Mouse (Mus musculus): ENCODE data around the gene Slc44a5. TPM values are rescaled to one million over a fixed set of nuclear protein-coding genes. Genes with fewer than 3 reads are reported as not detected.

Gene Slc44a5
- polyA plus RNA-seq, 1 experiment from 2014 or later, result 0.73 TPM

DNA sequence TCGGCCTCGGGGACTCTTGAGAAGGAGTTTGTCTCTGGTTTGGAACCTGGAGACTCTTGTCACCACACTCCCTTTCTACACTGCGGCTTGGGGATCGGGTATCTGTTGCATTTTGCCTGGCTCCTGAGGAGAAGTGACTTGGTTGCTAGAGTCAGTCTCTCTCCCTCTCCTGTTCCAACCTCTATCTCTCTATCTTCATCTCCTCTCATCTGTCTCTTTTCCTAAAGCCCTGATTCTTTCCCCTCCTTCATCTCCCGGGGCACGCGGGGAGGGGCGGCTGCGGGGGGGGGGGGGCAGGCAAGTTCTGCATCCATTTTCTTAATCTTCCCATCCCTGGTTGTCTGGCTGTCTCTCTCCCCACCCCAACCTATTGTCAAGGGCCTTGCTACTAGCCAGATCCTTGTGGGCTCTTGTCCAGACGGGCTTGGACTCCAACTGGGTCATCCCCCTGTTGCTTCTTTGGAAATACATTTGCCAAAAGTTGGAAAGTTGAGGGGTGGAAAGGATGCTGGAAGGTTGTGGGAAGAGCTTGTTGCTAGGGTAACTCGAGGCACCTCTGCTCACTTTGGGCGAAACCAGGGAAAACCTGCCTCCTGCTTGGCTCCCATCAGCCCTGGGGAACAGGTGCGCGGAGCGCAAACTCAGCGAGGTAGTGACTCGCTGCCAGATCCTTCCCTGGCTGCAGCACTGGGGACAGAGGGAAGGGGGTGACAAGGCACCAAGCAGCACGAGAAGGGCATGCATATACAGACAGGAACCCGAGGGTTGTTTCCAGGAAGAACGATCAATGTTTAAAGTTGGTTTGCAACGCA is 919 bp downstream of the Slc44a5 start:
- H3K4me3 ChIP-seq, result peak overlapping the region; percentile 53
- H3K4me2 ChIP-seq, result peak overlapping the region; percentile 97
- ATAC-seq (ENCODE audit: insufficient number of reproducible peaks, low FRiP score, low TSS enrichment, low read depth), result no peak
- peaks cover 44% of the 10 kb centered on the region for H3K27me3 ChIP-seq
- no peak overlapping the region for H3K27ac ChIP-seq
- WGBS, result 7% methylated on average over 19 of the region's 21 CpGs
- no peaks in the 10 kb centered on the region for H3K36me3 ChIP-seq
- peak overlapping the region; percentile 47; the same call in 1 of the 2 replicates for H3K9ac ChIP-seq
- H3K9me3 ChIP-seq, result no peaks in the 10 kb centered on the region
- peaks cover 15% of the 10 kb centered on the region for H3K4me1 ChIP-seq

DNA sequence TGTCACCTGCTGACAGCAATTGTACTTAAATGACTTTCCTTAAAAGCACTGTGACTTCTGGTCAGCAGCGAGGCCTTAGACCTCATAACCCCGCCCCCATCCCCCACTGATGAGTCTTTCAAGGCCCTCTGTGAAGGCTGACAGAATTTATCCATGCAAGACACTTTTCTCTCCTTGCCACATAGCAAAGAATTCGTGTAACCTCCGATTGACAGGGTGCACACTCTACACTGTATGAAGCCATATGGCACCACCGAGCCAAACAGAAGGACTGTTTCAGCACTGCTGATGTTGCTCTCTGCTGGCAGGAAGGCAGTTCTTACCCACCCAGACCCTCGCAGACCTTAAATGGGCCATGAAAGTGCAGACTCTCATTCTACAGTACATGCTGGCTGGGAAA is 1.8 kb downstream of the Slc44a5 start:
- Histone ChIP-seq H3K27ac (no peak overlapping the region), H3K27me3 (peaks cover 44% of the 10 kb centered on the region), H3K4me2 (no peak overlapping the region), H3K9ac (no peak overlapping the region), H3K4me1 (peaks cover 15% of the 10 kb centered on the region), H3K4me3 (no peak overlapping the region), H3K36me3 (no peaks in the 10 kb centered on the region), H3K9me3 (no peaks in the 10 kb centered on the region)
- no peak; the same call in 1 of the 2 replicates for ATAC-seq (ENCODE audit: insufficient number of reproducible peaks, low FRiP score, low TSS enrichment, low read depth)
- whole genome bisulfite sequencing, result 18% methylated on average over 6 of the region's 6 CpGs

DNA sequence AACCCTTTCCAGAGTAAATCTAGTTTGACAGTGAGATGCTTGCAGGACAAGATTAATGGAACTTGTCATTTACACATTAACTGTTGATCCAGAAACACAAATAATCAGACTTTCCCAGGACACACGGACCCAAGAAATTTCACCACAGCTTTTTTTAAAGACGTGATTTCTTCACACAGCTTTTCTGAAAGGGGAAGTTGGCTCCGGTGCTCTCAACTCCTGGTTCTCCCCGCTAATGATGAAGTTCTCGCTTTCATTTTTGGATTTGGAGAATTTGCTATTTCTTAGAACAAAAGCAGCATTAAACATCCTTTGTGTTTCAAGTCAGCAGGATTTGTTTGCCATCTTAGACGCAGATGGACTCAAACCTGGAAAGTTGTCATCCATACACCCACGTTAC is 2.6 kb downstream of the Slc44a5 start:
- peaks cover 15% of the 10 kb centered on the region for H3K4me1 ChIP-seq
- WGBS, result 86% methylated on average over 7 of the region's 7 CpGs
- H3K36me3 ChIP-seq, result no peaks in the 10 kb centered on the region
- peaks cover 41% of the 10 kb centered on the region for H3K27me3 ChIP-seq
- H3K27ac ChIP-seq, result no peak overlapping the region
- no peaks in the 10 kb centered on the region for H3K9me3 ChIP-seq
- no peak overlapping the region for H3K9ac ChIP-seq
- no peak for ATAC-seq (ENCODE audit: insufficient number of reproducible peaks, low FRiP score, low TSS enrichment, low read depth)
- no peak overlapping the region for H3K4me2 ChIP-seq
- H3K4me3 ChIP-seq, result no peak overlapping the region

GRCm38 (mm10) chr3:153980611-153981010 is 7.4 kb downstream of the Slc44a5 start:
- H3K9ac ChIP-seq, result no peak overlapping the region
- no peaks in the 10 kb centered on the region for H3K4me1 ChIP-seq
- no peak for ATAC-seq (ENCODE audit: insufficient number of reproducible peaks, low FRiP score, low TSS enrichment, low read depth)
- no peaks in the 10 kb centered on the region for H3K36me3 ChIP-seq
- H3K27me3 ChIP-seq, result peaks cover 11% of the 10 kb centered on the region; the same call in 1 of the 2 replicates
- no peaks in the 10 kb centered on the region for H3K9me3 ChIP-seq
- H3K4me2 ChIP-seq, result no peak overlapping the region
- no peak overlapping the region for H3K27ac ChIP-seq
- WGBS, result 56% methylated on average over 2 of the region's 2 CpGs
- no peak overlapping the region for H3K4me3 ChIP-seq

- WGBS, result 48% methylated on average over 10 of the region's 10 CpGs
- H3K4me3 ChIP-seq, result no peak overlapping the region
- H3K27ac ChIP-seq, result no peak overlapping the region
- no peaks in the 10 kb centered on the region for H3K4me1 ChIP-seq
- no peak overlapping the region for H3K9ac ChIP-seq
- no peak overlapping the region for H3K4me2 ChIP-seq
- no peaks in the 10 kb centered on the region for H3K27me3 ChIP-seq
- no peaks in the 10 kb centered on the region for H3K9me3 ChIP-seq
- ATAC-seq (ENCODE audit: insufficient number of reproducible peaks, low FRiP score, low TSS enrichment, low read depth), result no peak
- H3K36me3 ChIP-seq, result no peaks in the 10 kb centered on the region
These were observed 11.4 kb downstream of the Slc44a5 start for GRCm38 (mm10) chr3:153984428-153985340.

GRCm38 (mm10) chr3:153999797-154000528 is 26.7 kb downstream of the Slc44a5 start:
- Histone ChIP-seq H3K36me3 (no peaks in the 10 kb centered on the region), H3K4me2 (no peak overlapping the region), H3K9me3 (no peaks in the 10 kb centered on the region), H3K9ac (no peak overlapping the region), H3K4me1 (no peaks in the 10 kb centered on the region; the same call in 1 of the 2 replicates), H3K4me3 (no peak overlapping the region), H3K27me3 (no peaks in the 10 kb centered on the region), H3K27ac (no peak overlapping the region)
- WGBS, result 85% methylated on average over 5 of the region's 5 CpGs
- no peak for ATAC-seq (ENCODE audit: insufficient number of reproducible peaks, low FRiP score, low TSS enrichment, low read depth)

DNA sequence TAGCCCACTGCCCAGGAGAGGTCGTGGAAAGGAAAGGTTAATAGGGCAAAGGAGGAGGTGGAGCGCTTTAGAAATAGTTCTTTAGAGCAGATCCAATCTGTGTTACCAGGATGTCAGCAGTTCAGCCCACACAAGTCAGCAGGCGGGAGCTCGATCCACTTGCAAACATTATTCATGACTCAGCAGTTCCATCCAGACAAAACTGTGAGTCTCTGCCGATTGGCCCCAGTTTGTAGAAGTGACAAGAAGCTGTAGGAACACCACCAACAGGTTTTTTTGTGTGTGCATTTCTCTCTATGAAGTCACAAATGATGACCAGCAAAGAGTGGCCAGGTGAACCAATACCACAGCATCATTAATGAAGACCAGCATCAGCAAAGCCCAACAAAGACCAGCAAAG is 28.1 kb downstream of the Slc44a5 start:
- H3K4me2 ChIP-seq, result no peak overlapping the region
- WGBS, result 85% methylated on average over 5 of the region's 5 CpGs

GRCm38 (mm10) chr3:154046876-154047275 is 73.6 kb downstream of the Slc44a5 start:
- no peak overlapping the region for H3K27ac ChIP-seq
- WGBS, result 91% methylated on average over 4 of the region's 4 CpGs
- no peak overlapping the region for H3K4me3 ChIP-seq
- H3K4me2 ChIP-seq, result no peak overlapping the region
- no peaks in the 10 kb centered on the region for H3K4me1 ChIP-seq
- ATAC-seq (ENCODE audit: insufficient number of reproducible peaks, low FRiP score, low TSS enrichment, low read depth), result no peak
- no peaks in the 10 kb centered on the region for H3K9me3 ChIP-seq
- no peak overlapping the region for H3K9ac ChIP-seq
- H3K36me3 ChIP-seq, result no peaks in the 10 kb centered on the region
- no peaks in the 10 kb centered on the region for H3K27me3 ChIP-seq

More for the DNA sequence above, 28.1 kb downstream of the Slc44a5 start:
- Histone ChIP-seq H3K27ac (no peak overlapping the region), H3K9ac (no peak overlapping the region), H3K27me3 (no peaks in the 10 kb centered on the region), H3K9me3 (no peaks in the 10 kb centered on the region), H3K4me3 (no peak overlapping the region), H3K36me3 (no peaks in the 10 kb centered on the region), H3K4me1 (no peaks in the 10 kb centered on the region; the same call in 1 of the 2 replicates)
- no peak for ATAC-seq (ENCODE audit: insufficient number of reproducible peaks, low FRiP score, low TSS enrichment, low read depth)

DNA sequence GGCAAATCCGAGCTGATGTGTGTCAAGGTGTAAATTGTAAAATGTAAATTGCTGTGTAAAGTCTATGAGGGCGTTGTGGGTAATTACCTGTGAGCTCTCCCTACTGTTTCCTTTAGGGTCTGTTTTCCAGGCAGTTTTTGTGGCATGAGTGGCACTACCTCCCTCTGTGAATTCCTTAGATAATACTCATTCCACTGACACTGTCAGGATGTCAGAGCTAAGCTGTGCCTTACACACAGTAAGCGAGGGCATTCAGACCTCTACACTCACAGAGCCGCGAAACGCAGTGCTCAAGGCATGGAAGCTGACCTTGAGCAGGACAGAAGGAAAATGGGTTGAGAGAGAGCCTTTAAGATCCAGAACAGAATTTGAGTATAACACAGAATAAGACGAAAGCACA is 80.1 kb downstream of the Slc44a5 start:
- no peaks in the 10 kb centered on the region for H3K27me3 ChIP-seq
- no peak for ATAC-seq (ENCODE audit: insufficient number of reproducible peaks, low FRiP score, low TSS enrichment, low read depth)
- H3K4me3 ChIP-seq, result no peak overlapping the region
- H3K9me3 ChIP-seq, result no peaks in the 10 kb centered on the region
- no peaks in the 10 kb centered on the region for H3K36me3 ChIP-seq
- H3K4me1 ChIP-seq, result no peaks in the 10 kb centered on the region
- H3K27ac ChIP-seq, result no peak overlapping the region
- no peak overlapping the region for H3K4me2 ChIP-seq
- no peak overlapping the region for H3K9ac ChIP-seq
- 58% methylated on average over 7 of the region's 7 CpGs for WGBS

DNA sequence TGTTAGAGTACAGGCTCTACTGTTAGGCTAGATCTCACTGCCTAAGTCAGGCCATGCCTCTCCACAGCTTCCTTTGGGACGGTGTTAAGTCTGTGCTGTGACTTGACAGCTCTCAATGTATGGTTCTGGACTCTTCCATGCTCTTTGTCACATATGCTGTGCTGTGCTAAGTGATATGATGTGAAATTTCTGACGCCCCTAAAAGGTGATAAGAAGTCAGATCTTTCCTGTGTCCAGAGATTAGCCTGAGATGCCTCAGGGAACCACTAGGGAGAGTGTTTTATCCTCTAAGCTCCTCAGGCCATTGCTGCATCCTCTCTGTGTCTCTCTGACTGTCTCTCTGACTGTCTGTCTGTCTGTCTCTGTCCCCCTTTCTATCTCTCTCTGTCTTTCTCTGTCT is 84.2 kb downstream of the Slc44a5 start:
- Histone ChIP-seq H3K36me3 (no peaks in the 10 kb centered on the region), H3K9me3 (no peaks in the 10 kb centered on the region), H3K9ac (no peak overlapping the region), H3K4me1 (no peaks in the 10 kb centered on the region), H3K4me3 (no peak overlapping the region), H3K4me2 (no peak overlapping the region), H3K27me3 (no peaks in the 10 kb centered on the region), H3K27ac (no peak overlapping the region)
- ATAC-seq (ENCODE audit: insufficient number of reproducible peaks, low FRiP score, low TSS enrichment, low read depth), result no peak
- WGBS, result 65% methylated on average over 2 of the region's 2 CpGs

DNA sequence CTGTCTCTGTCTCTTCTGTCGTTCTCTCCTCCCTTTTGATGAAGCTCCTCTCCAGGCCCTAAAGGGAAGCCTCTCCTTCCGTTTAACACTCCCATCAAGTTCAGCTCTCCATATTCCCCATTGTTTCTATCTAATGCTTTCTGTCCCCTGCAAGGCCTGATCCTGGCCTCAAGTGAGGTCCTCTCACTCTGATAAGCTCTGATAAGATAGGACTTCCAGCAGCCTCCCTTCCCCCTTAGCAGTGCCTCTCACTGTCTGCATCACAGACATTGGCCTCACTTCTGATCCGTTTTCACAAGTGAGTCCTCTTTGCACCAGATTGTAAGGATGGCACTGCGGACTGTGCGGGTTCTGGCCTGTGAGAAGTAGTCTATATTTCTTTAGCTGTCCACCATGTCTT is 85.0 kb downstream of the Slc44a5 start:
- Histone ChIP-seq H3K4me1 (no peaks in the 10 kb centered on the region), H3K4me2 (no peak overlapping the region), H3K4me3 (no peak overlapping the region), H3K9ac (no peak overlapping the region), H3K27ac (no peak overlapping the region), H3K9me3 (no peaks in the 10 kb centered on the region), H3K27me3 (no peaks in the 10 kb centered on the region), H3K36me3 (no peaks in the 10 kb centered on the region)
- no peak for ATAC-seq (ENCODE audit: insufficient number of reproducible peaks, low FRiP score, low TSS enrichment, low read depth)
- WGBS, result 83% methylated on average over 5 of the region's 5 CpGs
